Mouse (Mus musculus): Measurements from ENCODE around the gene Kbtbd2. TPM values are rescaled to one million over a fixed set of nuclear protein-coding genes. Genes with fewer than 3 reads are reported as not detected.
A peak's percentile ranks its signal among the peaks of the same experiment; 100 is the strongest.

Kbtbd2 gene
- total RNA-seq (2021) = 10 to 100 TPM; 38.3 to 43.1 TPM

GRCm38 (mm10) chr6:56797311-56798151 lies at the start of gene Kbtbd2:
Kbtbd2 (minus strand) TSS chr6:56797813.
- intact Hi-C loops (cut with DNase I) = loop anchor here (5.0 kb wide), 3 partner anchors 35 to 125 kb away; partner anchors contain the start of genes Fkbp9, Nt5c3 and Vmn1r4
- DNase-seq = peak; percentile 97

GRCm38 (mm10) chr6:56844365-56844764 lies 46.8 kb upstream of the Kbtbd2 start:
- no peak for DNase-seq
- intact Hi-C loops (cut with DNase I) = no loop called here

- DNase-seq = no peak
- intact Hi-C loops (cut with DNase I) = no loop called here
These were observed 45.6 kb upstream of the Kbtbd2 start for GRCm38 (mm10) chr6:56843229-56843628.

- intact Hi-C loops (cut with DNase I) = no loop called here
- no peak for DNase-seq
These were observed 40.0 kb upstream of the Kbtbd2 start for GRCm38 (mm10) chr6:56837621-56838020.

GRCm38 (mm10) chr6:56837166-56837565 lies 39.6 kb upstream of the Kbtbd2 start:
- DNase-seq = no peak
- intact Hi-C loops (cut with DNase I) = no loop called here

GRCm38 (mm10) chr6:56835532-56835931 lies 37.9 kb upstream of the Kbtbd2 start:
- DNase-seq = no peak
- intact Hi-C loops (cut with DNase I) = no loop called here

GRCm38 (mm10) chr6:56834769-56835168 lies 37.2 kb upstream of the Kbtbd2 start:
- no peak for DNase-seq
- intact Hi-C loops (cut with DNase I) = loop anchor here (5.0 kb wide), 1 partner anchor 37 kb away; the partner anchor contains the start of gene Kbtbd2

GRCm38 (mm10) chr6:56832830-56833229 lies 35.2 kb upstream of the Kbtbd2 start:
- peak in 1 of 2 experiments; percentile 14 for DNase-seq
- intact Hi-C loops (cut with DNase I) = loop anchor here (5.0 kb wide), 1 partner anchor 36 kb away; the partner anchor contains the start of gene Kbtbd2

GRCm38 (mm10) chr6:56832407-56832796 lies 34.8 kb upstream of the Kbtbd2 start:
- peak in 1 of 2 experiments; percentile 49 for DNase-seq
- intact Hi-C loops (cut with DNase I) = loop anchor here (5.0 kb wide), 1 partner anchor 35 kb away; the partner anchor contains the start of gene Kbtbd2

GRCm38 (mm10) chr6:56831697-56832406 lies 34.2 kb upstream of the Kbtbd2 start, which contains the start of gene Fkbp9:
Fkbp9 (plus strand) TSS chr6:56832059.
- DNase-seq = peak; percentile 91 to 93
- intact Hi-C loops (cut with DNase I) = loop anchor here (5.0 kb wide), 1 partner anchor 35 kb away; the partner anchor contains the start of gene Kbtbd2

GRCm38 (mm10) chr6:56825657-56826056 lies 28.0 kb upstream of the Kbtbd2 start:
- intact Hi-C loops (cut with DNase I) = no loop called here
- DNase-seq = no peak

- no peak for DNase-seq
- intact Hi-C loops (cut with DNase I) = no loop called here
These were observed 21.5 kb upstream of the Kbtbd2 start for GRCm38 (mm10) chr6:56819124-56819487.

- DNase-seq = no peak
- intact Hi-C loops (cut with DNase I) = no loop called here
These were observed 21.0 kb upstream of the Kbtbd2 start for GRCm38 (mm10) chr6:56818436-56819123.

GRCm38 (mm10) chr6:56813332-56813731 lies 15.7 kb upstream of the Kbtbd2 start:
- intact Hi-C loops (cut with DNase I) = no loop called here
- DNase-seq = peak; percentile 16 to 23

GRCm38 (mm10) chr6:56808656-56809055 lies 11.0 kb upstream of the Kbtbd2 start:
- intact Hi-C loops (cut with DNase I) = loop anchor here (1.0 to 5.0 kb wide), 5 partner anchors 39 to 1050 kb away; no protein-coding TSS in a partner anchor
- DNase-seq = peak; percentile 67 to 68

- intact Hi-C loops (cut with DNase I) = loop anchor here (5.0 kb wide), 2 partner anchors 41 to 256 kb away; no protein-coding TSS in a partner anchor
- DNase-seq = no peak
These were observed 8.6 kb upstream of the Kbtbd2 start for GRCm38 (mm10) chr6:56806195-56806594.

- no peak for DNase-seq
- intact Hi-C loops (cut with DNase I) = loop anchor here (5.0 kb wide), 2 partner anchors 42 to 257 kb away; no protein-coding TSS in a partner anchor
These were observed 7.4 kb upstream of the Kbtbd2 start for GRCm38 (mm10) chr6:56805026-56805425.

GRCm38 (mm10) chr6:56798152-56798465 lies 496 bp upstream of the Kbtbd2 start:
- DNase-seq = no peak
- intact Hi-C loops (cut with DNase I) = loop anchor here (5.0 kb wide), 3 partner anchors 34 to 124 kb away; partner anchors contain the start of genes Fkbp9, Nt5c3 and Vmn1r4

- intact Hi-C loops (cut with DNase I) = loop anchor here (5.0 kb wide), 3 partner anchors 36 to 126 kb away; partner anchors contain the start of genes Fkbp9, Nt5c3 and Vmn1r4
- peak; percentile 50 to 58 for DNase-seq
These were observed 908 bp downstream of the Kbtbd2 start for GRCm38 (mm10) chr6:56796668-56797141.

GRCm38 (mm10) chr6:56796232-56796631 lies 1.4 kb downstream of the Kbtbd2 start:
- intact Hi-C loops (cut with DNase I) = loop anchor here (5.0 kb wide), 3 partner anchors 36 to 126 kb away; partner anchors contain the start of genes Fkbp9, Nt5c3 and Vmn1r4
- no peak for DNase-seq
